Mouse (Mus musculus): ENCODE data around the gene Pde5a. TPM values are rescaled to one million over a fixed set of nuclear protein-coding genes. Genes with fewer than 3 reads are reported as not detected.

Gene Pde5a
- total RNA-seq (2021): 10 to 100 TPM; 17.6 to 17.7 TPM
- long read RNA-seq, partial matches to known transcripts: 1 of 2 reads
- long read RNA-seq, other reads (novel, unspliced or antisense): 1 of 2 reads

DNA sequence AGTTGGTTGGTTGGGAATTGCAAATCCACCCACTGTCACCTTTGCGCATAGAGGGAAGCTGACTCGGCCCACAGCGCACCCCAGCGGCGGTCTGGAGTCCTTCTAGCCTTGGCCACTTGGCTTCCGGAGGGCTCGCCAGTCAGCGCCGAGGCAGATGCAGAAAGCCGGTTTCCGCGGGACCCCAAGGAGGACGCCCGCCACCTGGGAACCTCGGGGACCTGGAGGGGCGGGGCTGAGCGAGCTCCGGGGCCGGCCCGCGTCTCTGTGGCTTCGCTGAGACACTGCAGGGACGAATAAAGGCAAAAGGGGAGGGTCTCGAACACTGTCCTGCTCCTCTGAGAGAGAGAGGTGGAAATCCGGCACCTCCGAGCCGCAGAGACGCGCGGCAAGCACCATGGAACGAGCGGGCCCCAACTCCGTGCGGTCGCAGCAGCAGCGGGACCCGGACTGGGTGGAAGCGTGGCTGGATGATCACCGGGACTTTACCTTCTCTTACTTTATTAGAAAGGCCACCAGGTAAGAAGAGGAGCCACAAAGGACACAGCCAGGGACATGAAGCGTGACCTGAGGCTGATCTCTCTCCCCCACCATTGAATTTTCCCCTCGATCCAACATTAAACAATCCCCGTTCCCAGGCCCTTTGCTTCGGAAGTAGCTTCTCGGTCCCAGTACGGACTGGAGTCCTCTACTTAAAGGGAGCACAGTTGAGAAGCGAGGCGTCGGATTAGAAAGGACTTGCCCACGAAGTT is at the start of gene Pde5a:
Gene Pde5a, plus strand, starts transcription at position 96 of the 749 bp plus-strand sequence.
- DNase-seq (ENCODE audit: low spot score in 2 of 2): peak in 1 of 2 experiments; percentile 29

DNA sequence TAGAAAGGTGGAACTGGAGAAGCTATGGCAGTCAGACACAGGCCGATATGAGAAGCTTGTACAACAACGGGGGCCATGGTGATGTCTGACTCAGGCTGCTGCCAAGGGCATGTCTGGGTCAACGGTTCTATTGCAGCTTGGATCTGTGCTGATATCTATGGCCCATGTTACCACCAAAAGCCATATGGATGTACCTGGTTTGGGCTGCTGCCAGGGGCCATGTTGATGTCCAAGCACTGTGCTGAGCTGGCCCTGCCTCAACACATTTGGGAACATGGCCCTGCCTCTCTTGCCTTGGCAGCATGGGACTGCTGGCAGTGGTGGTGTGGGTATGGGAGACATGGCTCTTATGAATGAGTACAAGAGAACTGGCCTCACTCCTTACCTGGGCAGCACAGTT is 47.9 kb upstream of the Pde5a start:
- DNase-seq (ENCODE audit: low spot score in 2 of 2): no peak

DNA sequence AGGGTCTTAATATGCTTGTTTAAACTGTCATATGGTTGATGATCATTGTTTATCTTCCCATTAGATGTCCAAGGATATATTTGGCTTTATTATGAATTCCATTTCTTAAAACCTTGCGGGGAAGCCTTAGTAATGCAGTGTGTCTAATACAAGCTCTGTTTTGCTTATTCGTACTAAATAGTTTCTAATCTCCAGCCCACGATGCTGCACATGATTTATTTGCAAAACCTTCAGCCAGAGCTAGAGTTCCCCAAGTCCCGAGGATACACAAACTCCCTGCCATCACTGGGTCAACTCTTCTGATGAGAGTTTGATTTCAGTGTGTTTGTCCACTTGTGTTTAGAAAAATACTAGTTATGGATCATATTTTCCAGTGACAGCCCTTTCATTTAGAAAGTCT is 46.4 kb upstream of the Pde5a start:
- no peak for DNase-seq (ENCODE audit: low spot score in 2 of 2)

DNA sequence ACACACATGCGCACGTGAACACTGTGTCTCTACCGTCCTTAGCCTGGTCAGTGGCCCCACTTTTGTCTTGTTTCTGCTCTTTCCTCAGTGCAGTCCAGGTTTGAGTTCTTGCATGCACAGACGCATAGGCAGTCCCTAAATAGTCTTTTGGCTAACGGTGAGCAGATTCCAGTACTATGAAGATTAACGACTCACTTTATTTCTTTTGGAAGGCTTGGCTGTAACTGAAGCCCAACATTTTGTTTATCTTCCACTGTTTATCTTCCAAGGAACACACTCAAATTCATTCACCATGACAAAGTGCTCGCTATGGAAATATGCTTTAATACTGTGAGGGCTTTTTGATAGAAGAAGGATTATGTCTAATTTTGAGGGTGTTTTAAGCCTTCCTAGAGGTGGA is 43.9 kb upstream of the Pde5a start:
- DNase-seq (ENCODE audit: low spot score in 2 of 2): no peak

DNA sequence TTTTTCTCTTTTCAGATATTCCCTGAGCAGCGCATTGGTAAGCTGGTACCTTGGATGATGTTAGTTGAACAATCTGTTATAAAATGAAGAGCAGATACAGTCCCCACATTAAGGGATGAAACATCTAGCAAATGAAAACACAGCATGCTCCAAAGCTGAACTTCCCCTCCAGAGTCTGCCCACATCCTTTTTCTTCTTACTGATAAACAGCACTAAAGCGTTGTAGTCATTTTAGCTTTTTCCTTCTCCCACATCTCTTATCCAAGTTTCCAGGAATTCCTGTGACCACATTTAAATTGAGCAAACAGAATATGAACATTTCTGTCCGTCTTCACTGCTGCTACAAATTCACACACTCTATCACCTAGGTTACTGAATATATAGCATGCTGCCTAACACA is 35.7 kb upstream of the Pde5a start:
- no peak for DNase-seq (ENCODE audit: low spot score in 2 of 2)

DNA sequence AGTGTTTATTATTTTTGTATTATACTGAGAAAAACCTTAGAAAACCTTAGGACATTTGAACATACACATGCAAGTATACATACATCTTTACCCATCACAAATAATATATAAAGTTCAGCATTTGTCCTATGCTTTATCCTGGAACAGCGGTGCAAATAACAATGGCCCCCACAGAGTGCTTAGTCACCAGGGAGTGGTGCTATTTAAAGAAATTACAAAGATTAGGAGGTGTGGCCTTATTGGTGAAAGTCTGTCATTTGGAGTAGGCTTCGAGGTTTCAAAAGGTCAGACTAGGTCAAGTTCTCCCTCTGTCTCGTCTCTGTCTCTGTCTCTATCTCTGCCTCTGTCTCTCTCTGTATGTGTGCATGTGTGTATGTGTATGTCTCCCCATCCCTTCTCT is 32.9 kb upstream of the Pde5a start:
- no peak for DNase-seq (ENCODE audit: low spot score in 2 of 2)

DNA sequence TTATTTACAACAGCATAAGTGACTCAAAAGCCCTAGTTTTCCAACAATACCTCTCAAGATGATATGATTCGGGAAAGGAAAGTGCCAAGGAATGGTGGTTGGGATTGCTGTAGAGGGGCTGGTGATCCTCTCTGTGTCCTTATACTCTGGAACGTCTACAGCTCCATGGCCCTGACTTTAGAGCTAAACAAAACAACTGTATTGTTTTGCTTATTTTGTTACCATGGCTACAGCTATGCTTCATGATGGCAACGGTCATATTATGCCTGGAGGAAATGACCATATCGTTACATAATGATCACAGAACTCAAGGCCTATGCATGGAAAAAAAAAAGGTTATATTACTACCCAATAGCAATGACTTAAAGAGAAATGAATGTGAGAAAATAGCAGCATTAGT is 32.1 kb upstream of the Pde5a start:
- no peak for DNase-seq (ENCODE audit: low spot score in 2 of 2)

DNA sequence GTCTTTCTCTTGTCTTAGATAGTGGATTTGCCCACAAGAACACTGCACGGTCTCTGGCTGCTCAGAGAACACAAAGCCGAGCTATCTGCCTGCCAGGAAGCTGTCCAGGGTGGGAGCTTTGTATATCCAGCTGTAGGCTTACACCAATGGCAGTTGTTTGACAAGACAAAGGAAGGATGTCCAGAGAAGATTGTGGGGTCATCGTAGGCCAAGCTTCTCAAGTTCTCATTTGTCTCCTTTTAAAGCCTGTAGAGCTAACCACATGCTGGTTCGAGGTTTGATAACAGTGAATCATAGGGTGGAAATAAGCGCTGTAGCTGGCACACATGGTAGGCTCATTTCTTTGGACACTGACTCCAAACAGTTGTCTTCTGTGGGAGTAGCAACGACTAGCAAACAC is 24.5 kb upstream of the Pde5a start:
- peak in 1 of 2 experiments; percentile 6 for DNase-seq (ENCODE audit: low spot score in 2 of 2)

DNA sequence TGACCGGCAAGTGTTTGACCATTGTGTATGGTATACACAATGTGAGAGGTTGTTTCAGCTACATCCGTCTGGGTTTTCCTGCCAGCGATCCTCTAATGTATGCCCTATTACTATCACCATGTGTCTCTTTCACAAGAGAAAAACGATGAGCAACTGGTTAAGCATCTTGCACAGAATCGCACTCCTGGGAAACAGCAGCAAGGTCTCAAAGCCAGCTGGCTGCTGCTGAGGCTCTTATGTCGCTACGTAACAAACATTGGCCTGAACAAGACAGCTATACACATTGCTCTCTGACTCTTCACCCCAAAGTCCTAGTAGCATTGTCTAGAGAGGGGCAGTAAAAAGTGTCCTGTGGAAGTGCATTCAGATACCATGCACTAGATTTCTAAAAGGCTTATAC is 23.5 kb upstream of the Pde5a start:
- no peak for DNase-seq (ENCODE audit: low spot score in 2 of 2)

DNA sequence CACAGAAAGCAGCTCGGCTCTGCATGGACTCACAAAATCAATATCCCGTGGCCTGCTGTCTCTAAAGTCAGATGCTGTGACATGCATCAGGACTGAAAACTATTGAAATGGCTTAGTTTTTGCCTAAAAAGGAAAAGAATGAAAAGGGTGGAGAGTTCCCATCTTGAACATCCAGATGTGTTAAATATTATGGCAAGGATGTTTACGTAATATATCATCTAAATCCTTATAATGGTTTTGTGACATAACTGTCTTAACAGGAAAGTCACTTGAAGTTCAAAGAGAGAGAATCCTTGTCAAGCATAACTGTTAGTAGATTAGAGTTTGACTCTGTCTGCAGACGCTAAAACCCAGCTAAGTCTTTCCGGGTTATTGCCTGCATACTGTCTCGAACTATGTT is 20.3 kb upstream of the Pde5a start:
- no peak for DNase-seq (ENCODE audit: low spot score in 2 of 2)

DNA sequence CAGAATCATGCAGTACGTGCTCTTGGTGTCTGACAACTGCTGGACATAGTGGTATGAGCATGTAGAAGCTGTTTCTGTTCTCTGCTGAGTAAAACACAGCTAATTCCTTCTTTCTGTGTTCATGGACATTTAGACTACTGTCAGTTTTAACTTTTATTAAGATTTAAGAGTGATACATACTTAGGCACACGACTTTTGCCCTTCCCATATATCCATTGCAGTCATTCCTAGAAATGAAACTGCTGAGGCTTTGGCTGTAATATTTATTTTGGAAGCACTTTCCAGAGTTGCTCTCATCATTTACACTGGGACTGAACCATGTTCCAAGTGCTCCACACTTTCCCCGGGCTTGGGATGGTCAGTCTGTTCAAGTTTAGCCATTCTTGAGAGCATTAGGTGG is 18.6 kb upstream of the Pde5a start:
- DNase-seq (ENCODE audit: low spot score in 2 of 2): no peak

DNA sequence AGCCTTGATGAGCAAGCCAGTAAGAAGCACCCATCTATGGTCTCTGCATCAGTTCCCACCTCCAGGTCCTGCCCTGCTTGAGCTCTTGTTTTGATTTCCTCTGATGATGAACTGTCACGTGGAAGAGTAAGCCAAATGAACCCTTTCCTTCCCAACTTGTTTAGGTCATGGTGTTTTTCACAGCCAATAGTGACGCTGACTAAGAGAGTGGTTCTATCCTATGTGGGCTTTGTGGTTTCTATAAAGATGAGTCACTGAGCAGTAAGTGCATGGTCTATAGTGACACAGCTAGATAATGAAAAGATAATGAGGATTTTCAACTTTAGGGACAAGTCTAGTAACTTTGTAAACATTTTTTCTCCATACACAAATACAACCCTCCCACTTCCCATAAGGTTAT is 10.1 kb upstream of the Pde5a start:
- no peak for DNase-seq (ENCODE audit: low spot score in 2 of 2)

DNA sequence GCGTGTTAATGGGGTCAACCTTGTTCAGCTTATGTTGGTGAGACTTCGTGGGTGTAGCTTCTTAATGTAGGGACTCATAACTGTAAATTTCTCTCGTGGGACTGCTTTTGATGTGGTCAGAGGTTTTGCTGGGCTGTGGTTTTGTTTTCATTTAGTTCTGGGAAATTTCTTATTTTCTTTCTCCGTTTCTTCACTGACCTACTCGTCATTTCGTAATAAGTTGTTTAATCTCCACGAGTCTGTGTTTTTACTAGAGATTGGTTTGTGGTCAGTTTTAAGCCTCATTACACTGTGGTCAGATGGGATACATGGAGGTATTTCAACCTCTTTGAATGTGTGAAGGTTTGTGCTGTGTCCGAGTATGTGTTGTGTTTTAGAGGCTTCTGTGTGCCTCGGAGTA is 7.2 kb upstream of the Pde5a start:
- no peak for DNase-seq (ENCODE audit: low spot score in 2 of 2)

DNA sequence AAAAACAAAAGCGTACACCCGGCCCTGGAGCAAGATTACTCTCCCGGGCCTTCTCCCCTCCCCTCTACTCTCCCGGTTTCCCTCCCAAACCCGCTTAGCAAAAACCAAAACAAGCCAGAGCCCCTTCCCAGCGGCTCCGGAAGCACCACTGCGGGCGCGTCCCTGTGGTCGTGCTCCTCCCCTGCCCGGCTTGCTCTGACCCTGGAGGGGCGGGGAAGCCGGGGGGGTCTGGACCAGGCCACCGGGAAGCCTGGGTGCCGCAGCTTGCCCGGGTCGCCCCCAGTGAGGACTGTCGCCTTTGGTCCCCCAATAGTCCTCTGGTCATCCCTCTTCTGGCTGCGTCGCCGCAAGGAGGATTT is 833 bp downstream of the Pde5a start:
- DNase-seq (ENCODE audit: low spot score in 2 of 2): no peak

DNA sequence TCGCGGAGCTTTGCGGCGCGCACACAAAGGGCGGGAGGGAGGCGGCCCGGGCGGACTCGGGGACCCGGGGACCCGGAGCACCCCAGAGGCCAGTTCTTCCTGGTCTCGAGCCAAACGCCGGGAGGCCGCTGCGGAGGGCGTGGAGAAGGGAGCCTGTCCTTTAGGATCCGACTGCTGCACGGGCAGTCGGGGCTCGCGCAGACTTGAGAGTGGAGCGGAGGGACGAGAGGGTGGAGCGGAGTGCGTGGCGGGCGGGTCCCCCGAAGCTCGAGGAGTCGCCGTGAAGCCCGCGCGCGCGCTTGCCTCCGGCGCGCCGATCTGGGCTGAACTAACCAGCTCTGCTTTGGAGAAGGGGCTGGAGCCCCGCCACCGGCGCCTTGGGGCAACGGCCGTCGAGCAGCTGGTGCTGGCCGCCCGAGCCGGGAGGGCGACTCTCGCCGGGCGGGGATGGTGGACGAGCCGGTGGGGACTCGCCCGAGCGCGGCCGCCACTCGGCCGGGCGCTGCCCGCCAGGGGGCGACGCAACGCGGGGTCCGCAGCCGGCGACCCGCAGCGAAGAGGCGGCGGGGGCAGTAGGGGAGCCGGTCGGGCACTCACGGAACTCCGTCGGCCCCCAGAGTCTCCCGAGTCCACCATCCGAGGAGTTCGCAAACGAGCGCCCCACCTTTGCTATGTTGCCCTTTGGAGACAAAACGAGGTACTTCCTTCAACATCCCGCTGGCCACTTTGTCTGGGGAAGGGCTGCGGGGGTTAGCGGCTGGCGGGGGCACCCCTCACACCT is 1.4 kb downstream of the Pde5a start:
- peak; percentile 7 to 10 for DNase-seq (ENCODE audit: low spot score in 2 of 2)

DNA sequence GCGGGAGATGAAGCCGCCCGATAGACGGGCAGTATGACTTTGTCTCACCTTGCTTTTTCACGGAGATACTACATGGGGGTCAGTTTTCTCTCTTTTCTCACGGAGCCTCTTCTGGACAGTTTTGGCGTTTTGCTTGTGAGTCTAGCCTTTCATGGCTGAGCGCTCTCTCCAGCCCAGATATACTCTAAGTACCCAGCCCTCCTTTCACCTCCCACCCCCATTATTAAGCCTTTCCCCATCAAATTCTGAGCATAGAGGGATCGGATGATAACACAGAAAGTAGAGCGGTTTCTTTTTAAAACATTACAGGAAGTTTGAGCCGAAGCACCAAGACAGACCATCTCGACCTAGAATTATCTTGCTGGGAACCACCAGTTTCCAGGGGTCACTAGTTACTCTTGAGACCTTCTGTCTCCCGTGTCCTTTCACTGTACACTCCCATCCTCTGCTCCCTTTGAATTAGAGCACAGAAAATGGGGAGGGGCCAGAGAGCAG is 2.0 kb downstream of the Pde5a start:
- DNase-seq (ENCODE audit: low spot score in 2 of 2): no peak

DNA sequence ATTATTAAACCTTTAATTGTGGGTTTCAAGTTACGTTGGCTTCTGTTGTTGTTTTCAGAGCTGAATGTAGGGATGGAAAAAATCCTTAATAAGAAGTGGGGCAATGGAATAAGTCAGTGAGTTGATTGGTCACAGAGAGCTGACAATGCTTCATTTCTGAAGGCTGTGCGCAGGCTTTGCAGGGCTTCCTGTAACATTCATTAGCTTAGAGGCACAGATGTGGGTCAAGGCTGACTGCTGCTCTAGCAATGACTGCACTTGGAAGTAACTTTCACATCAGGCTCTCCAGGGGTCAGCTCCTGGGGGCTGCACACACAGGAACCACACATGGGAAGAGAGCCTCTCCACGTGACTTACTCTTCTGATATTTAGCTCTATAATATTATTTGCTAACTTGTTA is 5.1 kb downstream of the Pde5a start:
- DNase-seq (ENCODE audit: low spot score in 2 of 2): no peak

DNA sequence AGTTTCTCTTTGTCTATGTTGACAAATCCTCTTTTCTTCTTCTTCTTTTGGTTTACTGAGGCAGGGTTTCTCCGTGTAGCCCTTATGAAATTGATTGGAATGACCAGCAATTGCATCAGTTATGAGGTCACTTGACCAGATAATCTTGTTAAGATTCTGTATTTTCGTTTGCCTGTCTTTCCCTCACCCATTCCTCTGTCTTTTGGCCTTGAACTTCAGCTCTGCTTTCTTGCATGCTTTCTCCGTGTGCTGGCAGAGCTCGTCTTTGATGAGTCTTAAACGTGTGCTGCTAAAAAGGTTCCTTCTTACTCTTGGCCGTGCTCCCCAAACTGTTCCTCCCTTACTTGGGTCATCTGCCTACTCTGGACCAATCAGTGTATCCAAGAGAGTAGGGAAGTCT is 5.6 kb downstream of the Pde5a start:
- no peak for DNase-seq (ENCODE audit: low spot score in 2 of 2)

DNA sequence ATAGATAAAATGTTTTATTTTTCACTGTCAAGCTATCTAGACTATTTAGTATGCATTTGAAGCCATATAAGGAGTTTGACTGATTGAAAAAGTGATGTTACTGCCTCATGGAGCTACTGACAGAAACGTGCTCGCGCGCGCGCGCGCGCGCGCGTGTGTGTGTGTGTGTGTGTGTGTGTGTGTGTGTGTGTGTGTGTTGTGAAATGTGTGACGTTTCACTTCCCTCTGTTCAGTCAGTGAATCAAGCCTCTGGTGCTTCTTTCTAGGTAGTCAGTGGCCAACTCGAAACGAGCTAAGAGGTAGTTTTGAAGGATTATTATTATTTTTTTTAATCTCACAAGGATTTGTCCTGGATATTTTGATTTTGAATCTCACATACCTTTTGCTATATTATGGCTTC is 10.7 kb downstream of the Pde5a start:
- no peak for DNase-seq (ENCODE audit: low spot score in 2 of 2)

DNA sequence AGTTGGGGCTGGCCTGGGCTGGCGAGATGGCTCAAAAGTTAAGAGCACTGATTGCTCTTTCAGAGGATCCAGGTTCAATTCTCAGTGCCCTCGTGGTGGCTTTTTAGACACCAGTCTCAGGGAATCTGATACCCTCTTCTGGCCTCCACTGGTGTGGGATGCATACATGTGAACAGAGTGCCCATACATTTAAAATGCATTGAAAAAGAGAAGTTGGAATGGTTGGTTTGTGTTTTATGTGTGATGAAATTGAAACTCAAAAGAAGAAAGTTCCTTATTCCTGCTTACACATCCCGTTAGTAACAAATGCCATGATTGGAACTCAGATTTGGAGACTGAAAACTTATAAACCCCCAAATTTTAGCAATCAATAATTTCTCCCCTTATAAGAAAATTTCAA is 15.5 kb downstream of the Pde5a start:
- DNase-seq (ENCODE audit: low spot score in 2 of 2): no peak

DNA sequence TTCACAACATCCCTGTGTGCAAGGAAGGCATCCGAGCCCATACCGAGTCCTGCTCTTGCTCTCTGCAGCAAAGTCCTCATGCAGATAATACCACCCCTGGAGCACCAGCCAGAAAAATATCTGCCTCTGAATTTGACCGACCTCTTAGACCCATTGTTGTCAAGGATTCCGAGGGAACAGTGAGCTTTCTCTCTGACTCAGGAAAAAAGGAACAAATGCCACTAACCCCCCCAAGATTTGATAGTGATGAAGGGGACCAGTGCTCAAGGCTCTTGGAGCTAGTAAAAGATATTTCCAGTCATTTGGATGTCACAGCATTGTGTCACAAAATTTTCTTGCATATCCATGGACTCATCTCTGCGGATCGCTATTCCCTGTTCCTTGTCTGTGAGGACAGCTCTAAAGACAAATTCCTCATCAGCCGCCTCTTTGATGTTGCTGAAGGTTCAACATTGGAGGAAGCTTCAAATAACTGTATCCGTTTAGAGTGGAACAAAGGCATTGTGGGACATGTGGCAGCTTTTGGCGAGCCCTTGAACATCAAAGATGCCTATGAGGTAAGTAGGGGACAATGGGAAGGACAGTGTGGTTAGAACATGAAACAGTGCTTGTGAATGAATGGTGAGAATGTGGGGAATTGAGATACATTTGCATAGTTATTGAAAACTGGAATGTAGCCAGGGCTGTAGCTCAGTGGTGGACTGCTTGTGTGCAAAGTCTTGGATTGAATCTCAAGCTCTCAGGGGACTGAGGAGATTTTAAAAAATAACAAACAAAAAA is 19.4 kb downstream of the Pde5a start:
- no peak for DNase-seq (ENCODE audit: low spot score in 2 of 2)

DNA sequence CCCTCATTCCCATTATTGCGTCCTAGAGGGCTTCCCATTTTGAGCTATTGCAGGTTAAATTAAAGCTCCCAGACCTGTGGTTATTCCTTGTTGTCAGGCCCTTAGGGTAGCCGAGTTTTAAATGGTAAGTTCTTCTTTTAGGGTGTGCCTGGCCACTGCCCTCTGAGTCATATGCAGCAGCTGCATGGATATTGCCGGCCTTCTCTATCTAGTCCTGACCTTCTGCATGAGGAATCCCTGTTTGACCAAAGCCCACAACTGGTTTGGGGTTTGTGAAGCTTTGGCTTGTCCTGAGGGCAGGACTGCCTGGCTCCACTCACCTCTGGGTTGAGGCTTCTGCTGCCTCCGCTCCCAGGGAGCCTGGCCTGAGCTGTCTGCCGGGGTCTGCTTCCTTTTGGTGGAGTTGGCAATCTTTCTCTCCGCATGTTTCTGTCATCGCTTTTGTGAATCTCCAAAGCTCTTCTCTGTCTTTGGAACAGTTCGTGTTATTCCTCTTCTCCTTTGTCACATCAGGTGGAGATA is 34.6 kb downstream of the Pde5a start:
- DNase-seq (ENCODE audit: low spot score in 2 of 2): no peak
